Mouse (Mus musculus) heart, postnatal 0 days (tissue): ENCODE measurements at regions not wholly inside any gene's neighbourhood (a gene's known extent, or its start where the extent isn't known, plus 50 kb on each side); places are given as distances from the start of the nearest gene placed in this dataset.

ENCODE experiments used
- ATAC-seq: fragments of 200-750 bp; cut with Nextera tagmentation; 2 replicates; pipeline ENCODE4 v1.8.0; 2017; ENCODE audit warnings: low read depth, moderate number of reproducible peaks, moderate library complexity; ENCODE audit not compliant: insufficient read depth
- DNase-seq: peaks from one replicate; pipeline ENCODE4 v3.0.0-alpha.2; 2016; ENCODE audit warnings: low spot score
- H3K27ac ChIP-seq: fragments of 300-500 bp; sonication (generic); 2 replicates; pipeline ENCODE4 v1.5.1; 2014; ENCODE audit warnings: low read depth, mild to moderate bottlenecking
- H3K27me3 ChIP-seq: fragments of 300-500 bp; sonication (generic); 2 replicates; pipeline ENCODE4 v1.6.1; 2014; ENCODE audit warnings: low read length, mixed read lengths; ENCODE audit not compliant: control insufficient read depth, insufficient read depth
- H3K36me3 ChIP-seq: fragments of 300-500 bp; sonication (generic); replicated peaks from 2 replicates; pipeline ENCODE4 v1.6.1; 2014; ENCODE audit warnings: low read length, mixed read lengths; ENCODE audit not compliant: control insufficient read depth, insufficient read depth
- H3K4me1 ChIP-seq: fragments of 300-500 bp; sonication (generic); 2 replicates; pipeline ENCODE4 v1.6.1; 2014; ENCODE audit warnings: antibody characterized with exemption; ENCODE audit not compliant: control insufficient read depth, insufficient read depth
- H3K4me2 ChIP-seq: fragments of 300-500 bp; sonication (generic); 2 replicates; pipeline ENCODE4 v1.6.1; 2014; ENCODE audit warnings: low read depth, mild to moderate bottlenecking, low read length, moderate library complexity
- H3K4me3 ChIP-seq: fragments of 300-500 bp; sonication (generic); 2 replicates; pipeline ENCODE4 v1.5.1; 2014; ENCODE audit warnings: low read depth, low read length
- H3K9ac ChIP-seq: fragments of 300-500 bp; sonication (generic); replicated peaks from 2 replicates; pipeline ENCODE4 v1.6.1; 2014; ENCODE audit warnings: low read depth, low read length, mixed read lengths
- H3K9me3 ChIP-seq: fragments of 300-500 bp; sonication (generic); replicated peaks from 2 replicates; pipeline ENCODE4 v1.6.1; 2016; ENCODE audit warnings: low read length; ENCODE audit not compliant: control insufficient read depth
- CTCF ChIP-seq: IDR thresholded peaks from 2 replicates; pipeline ENCODE4 v1.5.1; 2016; ENCODE audit warnings: antibody characterized with exemption, control low read depth, low read depth
- EP300 ChIP-seq: IDR thresholded peaks from 2 replicates; pipeline ENCODE4 v1.6.1; 2016; ENCODE audit warnings: antibody characterized with exemption, low read depth
- WGBS: fragments of 180-500 bp; shearing (Covaris S2); extraction: QIAGEN DNeasy Blood & Tissue Kit; methylation state at CpG from one replicate; pipeline ENCODE4 v1.1.7; 2014; 5-methylcytosine and 5-hydroxymethylcytosine counted together

- TF ChIP-seq EP300 (no peak), CTCF (no peak)
- no peak for DNase-seq
- Histone ChIP-seq H3K27ac (no peak overlapping the region), H3K27me3 (no peaks in the 10 kb centered on the region), H3K9ac (no peak overlapping the region), H3K9me3 (no peaks in the 10 kb centered on the region), H3K36me3 (no peaks in the 10 kb centered on the region), H3K4me3 (no peak overlapping the region), H3K4me1 (no peaks in the 10 kb centered on the region), H3K4me2 (no peak overlapping the region)
- ATAC-seq = no peak
- WGBS = 86% methylated on average over 1 of the region's 1 CpGs
Measured at GRCm38 (mm10) chr1:57470356-57470755, 63.5 kb upstream of the Tyw5 start.

GRCm38 (mm10) chr1:57472235-57472634 is 65.3 kb upstream of the Tyw5 start:
- H3K9ac ChIP-seq = no peak overlapping the region
- no peak for ATAC-seq
- no peaks in the 10 kb centered on the region for H3K27me3 ChIP-seq
- WGBS = 26% methylated on average over 1 of the region's 1 CpGs
- DNase-seq = no peak
- H3K27ac ChIP-seq = no peak overlapping the region
- no peak overlapping the region for H3K4me2 ChIP-seq
- no peaks in the 10 kb centered on the region for H3K9me3 ChIP-seq
- no peaks in the 10 kb centered on the region for H3K36me3 ChIP-seq
- no peaks in the 10 kb centered on the region for H3K4me1 ChIP-seq
- no peak for TF ChIP-seq CTCF
- TF ChIP-seq EP300 = no peak
- no peak overlapping the region for H3K4me3 ChIP-seq

- Histone ChIP-seq H3K4me3 (no peak overlapping the region), H3K27ac (no peak overlapping the region), H3K27me3 (no peaks in the 10 kb centered on the region), H3K9ac (no peak overlapping the region), H3K9me3 (no peaks in the 10 kb centered on the region), H3K4me2 (no peak overlapping the region), H3K4me1 (no peaks in the 10 kb centered on the region), H3K36me3 (no peaks in the 10 kb centered on the region)
- 51% methylated on average over 1 of the region's 1 CpGs for WGBS
- TF ChIP-seq CTCF = no peak
- no peak for TF ChIP-seq EP300
- DNase-seq = no peak
- ATAC-seq = no peak
Measured at GRCm38 (mm10) chr1:57477725-57478124, 70.8 kb upstream of the Tyw5 start.

- Histone ChIP-seq H3K27ac (no peak overlapping the region), H3K4me3 (no peak overlapping the region), H3K27me3 (no peaks in the 10 kb centered on the region), H3K9ac (no peak overlapping the region), H3K9me3 (no peaks in the 10 kb centered on the region), H3K4me1 (no peaks in the 10 kb centered on the region), H3K4me2 (no peak overlapping the region), H3K36me3 (no peaks in the 10 kb centered on the region)
- TF ChIP-seq CTCF (no peak), EP300 (no peak)
- ATAC-seq = no peak
- WGBS = 75% methylated on average over 2 of the region's 2 CpGs
- no peak for DNase-seq
Measured at GRCm38 (mm10) chr1:57478151-57478550, 71.2 kb upstream of the Tyw5 start.

GRCm38 (mm10) chr1:57478800-57479199 is 71.9 kb upstream of the Tyw5 start:
- H3K9ac ChIP-seq = no peak overlapping the region
- no peaks in the 10 kb centered on the region for H3K4me1 ChIP-seq
- no peak for TF ChIP-seq EP300
- TF ChIP-seq CTCF = no peak
- no peaks in the 10 kb centered on the region for H3K9me3 ChIP-seq
- H3K4me2 ChIP-seq = no peak overlapping the region
- no peaks in the 10 kb centered on the region for H3K36me3 ChIP-seq
- H3K27ac ChIP-seq = no peak overlapping the region
- no peak overlapping the region for H3K4me3 ChIP-seq
- DNase-seq (no peak), ATAC-seq (no peak)
- no peaks in the 10 kb centered on the region for H3K27me3 ChIP-seq
- 92% methylated on average over 1 of the region's 1 CpGs for WGBS

- ATAC-seq = no peak
- WGBS = 55% methylated on average over 4 of the region's 4 CpGs
- Histone ChIP-seq H3K36me3 (no peaks in the 10 kb centered on the region), H3K9me3 (no peaks in the 10 kb centered on the region), H3K4me2 (no peak overlapping the region), H3K27me3 (no peaks in the 10 kb centered on the region), H3K4me1 (no peaks in the 10 kb centered on the region), H3K4me3 (no peak overlapping the region), H3K9ac (no peak overlapping the region), H3K27ac (no peak overlapping the region)
- no peak for DNase-seq
- TF ChIP-seq CTCF = no peak
- no peak for TF ChIP-seq EP300
Measured at GRCm38 (mm10) chr1:57479566-57479965, 72.7 kb upstream of the Tyw5 start.
